Mouse (Mus musculus) naive thymus-derived CD4-positive, alpha-beta T cell, adult 2 months (primary cell): ENCODE data around the gene Crispld2.

Experiments
- DNase-seq: peaks from one replicate; pipeline ENCODE4 v3.0.0-alpha.2; 2011; ENCODE audit warnings: low read depth

Crispld2 gene

DNA sequence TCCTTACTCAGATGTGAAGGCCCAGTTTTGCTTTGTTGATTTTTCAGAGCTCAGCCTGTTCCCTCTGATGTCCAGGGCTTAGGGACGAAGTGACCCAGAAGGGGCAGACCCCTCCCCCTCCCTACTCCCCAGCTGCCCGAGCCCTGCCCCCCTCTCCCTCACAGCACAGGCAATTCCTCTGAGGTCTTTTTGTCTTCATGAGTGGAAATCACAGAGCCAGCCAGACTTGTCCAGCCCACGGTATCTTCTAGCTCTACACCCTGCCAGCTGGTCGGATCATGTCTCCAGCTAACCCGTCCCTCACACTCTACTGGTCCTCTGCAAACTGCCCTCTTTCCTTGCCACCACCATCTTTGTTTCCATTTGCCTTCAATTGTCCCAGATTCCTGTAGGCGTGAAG lies 42.2 kb downstream of the Crispld2 start:
- no peak for DNase-seq

DNA sequence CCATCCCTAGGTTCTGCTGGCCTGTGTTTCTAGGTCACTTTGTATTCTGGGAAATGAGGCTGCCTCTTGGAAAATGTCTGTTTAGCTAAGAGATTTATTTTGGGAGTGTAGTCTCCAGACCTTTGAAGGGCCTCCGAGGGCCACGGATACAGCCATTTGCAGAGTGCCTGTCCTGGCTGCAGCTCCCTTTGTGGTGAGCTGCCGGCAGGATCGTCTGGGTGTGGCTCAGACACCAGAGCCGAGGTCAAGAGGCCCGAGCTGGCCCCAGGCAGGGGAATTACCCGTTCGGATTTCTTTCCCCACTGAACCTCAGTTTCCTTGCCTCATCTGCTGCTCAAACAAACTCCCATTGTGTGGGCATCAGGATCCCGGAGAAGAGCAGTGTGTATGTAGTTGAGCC lies 43.9 kb downstream of the Crispld2 start:
- DNase-seq, result no peak

DNA sequence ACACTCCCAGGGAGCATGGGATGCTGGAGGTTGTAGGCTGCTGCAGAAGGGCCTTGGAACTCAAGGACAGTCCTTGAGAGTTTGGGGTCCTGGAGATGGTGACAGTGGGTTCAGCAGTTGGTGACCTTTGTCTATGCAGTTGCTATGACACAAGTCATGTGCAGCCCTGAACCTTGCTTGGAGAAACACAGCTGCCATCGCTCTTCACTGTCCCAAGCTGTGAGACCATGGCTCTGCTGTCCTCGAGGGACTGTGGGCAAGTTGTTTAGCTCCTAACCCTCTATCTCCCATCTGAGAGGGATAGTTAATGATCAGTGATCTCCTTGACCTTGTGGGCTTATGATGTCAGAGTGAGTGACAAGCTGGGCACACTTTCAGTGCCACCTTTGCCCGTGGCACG lies 44.3 kb downstream of the Crispld2 start:
- no peak for DNase-seq

DNA sequence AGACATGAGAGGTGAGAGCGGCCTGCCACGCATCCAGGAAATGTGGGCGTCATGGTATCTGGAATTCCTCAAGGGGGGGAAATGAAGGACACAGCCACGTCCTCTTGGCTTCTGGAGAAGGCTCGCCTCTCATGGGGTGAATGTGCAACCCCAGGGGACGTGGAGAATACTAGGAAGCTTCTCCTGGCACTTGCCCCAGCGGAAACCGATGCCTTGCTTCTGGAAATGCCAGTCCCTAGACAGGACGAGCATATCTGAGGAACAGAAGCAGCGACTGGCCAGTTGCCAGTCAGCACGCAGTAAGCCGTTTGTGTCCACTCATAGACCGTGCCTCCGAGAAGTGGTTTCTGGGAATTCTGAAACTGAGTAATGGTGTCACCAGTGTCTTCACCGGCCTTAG lies 45.0 kb downstream of the Crispld2 start:
- no peak for DNase-seq

DNA sequence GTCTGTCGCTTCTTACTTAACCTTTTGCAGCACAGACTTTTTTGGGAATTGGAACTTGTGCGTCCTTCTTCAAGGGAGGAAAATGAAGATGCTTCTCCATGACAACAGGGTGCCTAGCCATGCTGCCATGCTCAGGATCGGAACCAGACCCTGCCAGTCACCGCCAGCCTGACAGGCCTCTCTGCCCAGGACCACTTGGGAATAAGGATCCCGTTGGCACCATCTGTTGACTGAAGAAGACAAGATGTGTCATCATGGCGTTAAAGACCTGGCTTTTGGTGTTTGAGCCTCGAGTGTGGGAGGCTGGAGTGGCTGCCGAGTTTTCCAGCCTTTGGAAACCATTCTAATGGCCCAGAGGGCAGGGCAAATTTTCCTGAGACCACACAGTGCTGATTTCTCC lies 45.4 kb downstream of the Crispld2 start:
- no peak for DNase-seq

DNA sequence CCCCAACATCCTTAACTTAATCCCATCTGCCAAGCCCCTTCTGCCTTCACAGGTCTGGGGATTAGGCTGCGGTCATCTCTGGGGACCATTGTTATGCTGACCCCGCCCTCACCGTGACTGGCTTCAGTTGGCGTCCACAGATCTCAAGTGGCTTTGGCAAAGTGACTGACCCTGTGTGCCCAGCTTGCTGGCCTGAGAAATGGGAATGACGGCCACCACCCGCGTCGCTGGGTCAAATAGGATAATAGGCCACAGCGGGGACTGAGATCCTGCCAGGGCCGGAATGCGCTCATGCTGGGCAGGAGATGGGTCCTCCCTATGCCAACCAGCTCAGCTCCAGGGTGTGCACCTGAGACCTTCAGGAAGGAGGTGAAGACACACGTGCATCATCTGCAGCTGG lies 46.5 kb downstream of the Crispld2 start:
- no peak for DNase-seq

DNA sequence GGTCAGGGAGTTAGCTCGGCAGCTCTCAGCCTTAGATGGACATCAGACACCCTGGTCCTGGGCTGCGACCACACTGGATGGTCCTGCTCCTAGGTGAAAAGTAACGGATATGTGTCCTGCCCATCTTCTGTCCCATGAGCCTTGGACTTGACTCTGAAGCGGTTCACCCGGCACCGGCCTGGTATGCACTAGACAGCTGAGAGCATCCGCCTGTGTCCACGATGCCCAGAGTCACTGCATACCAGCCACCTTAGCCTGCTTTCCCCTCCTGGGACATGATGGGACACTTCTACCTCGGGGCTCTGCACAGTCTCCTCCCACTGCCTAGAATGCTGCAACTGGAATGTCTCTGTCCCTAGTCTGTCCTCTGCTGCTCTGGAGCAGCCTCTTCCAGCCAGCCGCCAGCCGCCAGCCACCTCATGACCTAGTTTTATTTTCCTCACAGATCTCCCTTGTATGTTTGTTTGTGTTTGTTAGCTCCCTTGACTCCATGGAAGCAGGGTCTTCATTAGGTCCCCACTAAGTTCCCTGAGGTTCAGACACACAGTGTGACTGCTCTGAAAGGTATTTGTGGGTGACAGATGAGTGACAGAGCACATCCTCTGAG lies 47.2 kb downstream of the Crispld2 start:
- DNase-seq, result no peak

DNA sequence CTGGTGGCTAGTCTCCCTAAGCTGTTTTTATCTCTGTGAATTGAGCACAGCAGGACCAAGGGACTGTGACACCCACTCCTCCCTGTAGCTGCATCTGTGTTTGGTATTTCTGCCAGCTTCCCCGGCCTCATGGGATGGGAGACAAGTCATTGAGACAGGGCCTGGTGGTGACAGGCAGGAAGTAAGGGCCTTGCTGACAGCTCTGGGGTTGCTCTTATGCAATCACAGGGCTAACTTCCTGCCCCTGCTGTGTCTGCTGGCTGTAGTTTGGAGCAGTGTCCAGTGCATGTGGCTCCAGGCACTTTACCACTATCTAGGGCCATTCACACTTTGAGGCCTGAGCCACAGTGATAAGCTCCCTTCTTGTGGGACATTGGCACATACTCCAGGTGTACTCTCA lies 48.6 kb downstream of the Crispld2 start:
- DNase-seq, result no peak

DNA sequence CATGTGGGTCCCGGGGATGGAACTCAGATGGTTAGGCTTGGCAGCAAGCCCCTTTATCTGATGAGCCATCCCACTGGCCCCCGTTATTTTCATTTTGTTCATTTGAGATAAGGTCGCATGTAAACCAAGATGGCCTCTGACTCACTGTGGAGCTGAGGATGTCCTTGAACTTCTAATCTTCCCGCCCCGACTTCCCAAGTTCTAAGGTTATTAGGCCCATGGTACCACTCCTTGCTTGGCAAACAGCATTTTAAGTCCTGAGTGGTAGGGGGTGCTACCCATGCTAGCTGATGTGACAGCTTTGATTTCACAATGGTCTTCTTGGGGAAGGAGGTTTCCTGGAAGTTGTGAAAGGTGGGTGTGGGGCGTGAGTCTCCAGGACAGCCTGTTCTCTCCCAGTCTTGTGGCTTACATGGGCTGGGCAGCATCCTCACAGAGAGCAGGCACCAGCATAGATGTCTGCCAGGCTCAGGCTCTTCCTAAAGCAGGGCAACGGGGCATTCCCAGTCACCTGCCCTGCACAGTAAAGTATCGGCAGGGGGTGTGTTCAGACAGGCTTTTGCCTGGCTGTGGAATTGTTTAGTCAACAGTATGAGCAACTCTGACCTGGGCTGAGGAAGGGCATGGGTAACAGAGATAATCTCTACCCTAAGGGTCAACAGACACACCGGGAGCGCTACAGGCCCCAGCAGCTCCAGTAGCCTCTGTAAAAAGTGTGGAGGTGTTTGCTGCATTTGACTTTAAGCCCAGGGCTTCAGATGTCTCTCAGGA lies 50.5 kb downstream of the Crispld2 start:
- DNase-seq, result no peak

DNA sequence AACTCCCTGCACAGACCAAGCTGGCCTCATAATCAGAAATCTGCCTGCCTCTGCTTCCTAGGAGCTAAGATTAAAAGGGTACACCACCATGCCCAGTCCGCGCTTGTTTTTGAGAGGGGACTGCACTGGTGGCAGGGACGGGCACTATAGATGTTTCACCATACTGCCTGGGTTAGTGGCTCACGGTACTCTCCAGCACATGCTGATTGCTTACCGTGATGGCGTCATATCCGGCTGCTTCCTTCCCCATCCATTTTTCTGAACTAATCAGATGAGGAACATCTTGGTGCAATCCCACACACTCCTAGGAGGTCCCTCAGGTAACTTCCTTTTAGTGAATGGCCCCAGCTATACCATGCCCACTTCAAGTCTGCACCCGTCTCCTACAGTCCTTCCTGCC lies 52.7 kb downstream of the Crispld2 start:
- DNase-seq, result no peak

DNA sequence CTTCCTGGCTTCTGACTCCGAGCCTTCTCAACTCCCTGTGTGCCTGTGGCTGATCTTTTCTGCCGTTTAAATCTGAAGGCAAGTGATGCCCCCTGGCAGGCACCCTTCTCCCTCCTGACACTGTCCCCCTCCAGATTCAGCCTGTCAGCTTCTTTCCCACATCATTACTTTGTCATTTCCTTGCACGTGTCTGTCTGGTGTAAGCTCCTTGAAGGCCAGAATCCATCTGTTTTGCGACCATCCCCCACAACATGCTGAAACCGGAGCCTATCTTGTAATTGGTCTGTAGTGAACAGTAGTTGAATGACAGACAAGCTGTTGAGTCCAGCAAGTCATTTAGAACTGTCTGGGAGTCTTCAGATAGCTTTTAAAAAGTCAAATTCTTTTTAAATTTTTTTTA lies 53.2 kb downstream of the Crispld2 start:
- no peak for DNase-seq

DNA sequence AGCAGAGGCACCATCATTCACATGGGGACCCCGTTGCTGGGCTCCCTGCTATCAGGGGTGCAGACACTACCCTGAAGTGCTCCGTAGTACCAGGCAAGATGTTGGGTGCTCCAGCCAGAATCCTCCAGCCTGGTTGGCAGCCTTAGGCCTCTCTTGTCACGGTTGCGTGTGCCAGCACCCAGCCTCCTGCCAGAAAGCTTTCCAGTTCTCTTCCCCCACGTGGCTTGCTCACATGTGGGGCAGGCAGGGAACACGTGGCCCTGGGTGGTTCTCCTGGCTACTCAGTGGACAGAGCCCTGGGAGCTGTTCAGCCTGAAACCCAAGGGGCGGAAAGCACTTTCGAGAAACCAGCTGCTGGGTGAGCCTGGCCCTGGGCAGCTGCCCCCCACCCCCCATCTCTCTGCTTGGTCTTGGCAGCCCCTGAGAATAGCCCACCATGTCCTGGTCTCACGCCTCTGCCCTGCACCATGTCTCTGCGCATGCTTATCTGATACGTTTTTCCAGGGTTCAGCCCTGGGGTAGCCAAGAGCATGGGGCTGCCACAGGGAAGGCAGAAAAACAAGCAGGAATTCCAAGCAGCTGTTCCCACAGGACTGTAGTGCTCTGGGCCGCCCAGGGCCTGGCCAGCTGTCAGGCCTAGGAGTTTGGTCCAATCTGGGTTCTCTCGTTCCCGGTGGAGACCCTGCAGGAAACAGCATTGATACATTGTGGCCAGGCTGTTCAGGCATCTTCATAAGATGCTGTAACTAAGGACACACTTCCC lies 54.2 kb downstream of the Crispld2 start:
- no peak for DNase-seq

DNA sequence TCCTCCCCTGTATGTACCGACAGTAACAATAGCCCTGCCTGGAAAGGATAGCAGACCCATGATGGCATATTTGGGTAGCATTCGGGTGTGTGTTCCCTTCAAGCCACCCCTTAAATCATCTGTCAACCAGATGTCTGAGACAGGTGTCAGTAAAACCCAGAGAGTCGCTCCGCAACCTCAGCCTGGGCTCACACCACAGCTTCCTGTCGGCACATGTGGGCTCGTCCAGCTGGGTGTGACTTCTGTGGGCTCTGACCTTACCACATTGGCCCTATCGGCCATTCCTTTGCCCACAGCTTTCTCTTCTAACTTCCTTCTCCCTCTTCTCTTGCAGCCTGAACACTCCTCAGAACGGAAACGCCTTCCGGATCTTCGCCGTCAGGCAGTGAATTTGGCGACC lies 57.7 kb downstream of the Crispld2 start:
- DNase-seq, result peak; percentile 32

DNA sequence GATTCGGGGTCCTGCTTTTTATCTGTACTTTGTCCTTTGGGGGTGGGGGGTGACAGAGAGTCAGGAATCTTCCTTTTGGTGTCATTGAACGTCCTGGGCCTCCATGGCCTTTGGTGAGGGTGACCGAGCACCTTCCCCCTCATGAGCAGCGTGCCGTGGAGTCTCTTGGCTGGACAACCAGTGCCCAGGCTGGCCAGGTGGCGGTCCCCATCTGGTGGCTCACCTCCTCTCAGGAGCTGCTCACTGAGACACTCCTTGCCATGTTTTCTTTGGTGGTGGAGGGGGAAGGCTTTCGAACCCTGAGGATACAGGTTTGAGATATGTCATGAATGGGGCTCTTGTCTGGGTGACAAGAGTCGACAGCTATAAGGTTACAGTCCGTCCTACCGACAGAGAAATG lies 58.1 kb downstream of the Crispld2 start:
- DNase-seq, result no peak

DNA sequence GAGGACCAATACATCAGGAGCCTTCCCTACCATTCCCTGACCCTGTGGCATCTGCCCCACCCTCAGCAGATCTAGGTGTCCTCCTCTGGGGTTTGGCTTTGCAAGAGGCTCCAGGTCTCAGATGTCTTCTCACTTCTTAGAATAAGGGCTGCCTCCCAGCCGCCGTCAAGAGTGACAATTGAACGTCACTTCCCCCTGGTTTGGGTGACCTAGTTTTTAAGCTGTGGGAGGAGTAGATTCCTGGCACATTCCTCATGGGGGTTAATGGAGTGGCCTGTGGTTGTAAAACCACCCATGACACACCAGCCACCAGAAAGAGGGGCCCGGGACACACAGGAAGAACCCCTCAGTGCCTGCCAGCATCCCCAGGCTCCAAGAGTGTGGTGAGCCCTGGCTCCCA lies 58.8 kb downstream of the Crispld2 start:
- no peak for DNase-seq

DNA sequence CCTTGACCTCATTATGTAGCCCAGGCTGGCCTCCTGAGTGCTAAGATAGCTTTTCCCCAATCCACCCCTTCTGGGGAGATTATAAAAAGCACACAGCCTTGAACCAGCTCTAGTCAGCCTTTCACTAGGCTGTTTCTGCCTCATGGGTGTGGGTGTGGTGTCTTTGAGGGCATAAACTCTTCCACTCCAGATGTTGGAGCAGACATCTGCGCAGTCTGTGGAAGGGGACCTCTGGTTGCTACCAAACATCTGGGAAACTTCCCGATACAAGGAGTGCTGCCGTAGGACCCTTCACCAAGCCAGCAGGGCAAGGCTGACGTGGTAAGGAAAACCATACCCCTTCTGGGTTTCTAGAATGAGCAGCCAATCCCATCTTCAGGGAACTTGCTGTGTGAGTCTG lies 59.7 kb downstream of the Crispld2 start:
- DNase-seq, result no peak

DNA sequence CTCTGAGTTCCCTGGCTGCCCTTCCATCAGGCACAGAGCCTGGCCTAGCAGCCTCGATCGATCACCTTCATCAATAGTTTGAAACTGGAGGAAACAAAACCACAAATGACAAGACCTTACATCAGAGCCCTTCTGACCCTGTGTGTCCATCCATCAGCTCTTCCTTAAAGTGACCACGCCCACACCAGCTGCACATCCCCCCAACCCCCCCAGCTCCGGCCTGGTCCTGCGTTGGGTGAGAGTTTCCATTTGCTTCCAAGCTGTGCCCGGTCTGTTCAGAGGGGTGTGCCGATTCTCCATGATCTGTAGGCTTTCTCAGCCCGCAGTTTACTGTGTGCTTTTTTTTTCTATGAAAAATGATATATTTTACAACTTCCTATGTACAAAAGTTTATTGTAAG lies 60.1 kb downstream of the Crispld2 start:
- DNase-seq, result no peak

DNA sequence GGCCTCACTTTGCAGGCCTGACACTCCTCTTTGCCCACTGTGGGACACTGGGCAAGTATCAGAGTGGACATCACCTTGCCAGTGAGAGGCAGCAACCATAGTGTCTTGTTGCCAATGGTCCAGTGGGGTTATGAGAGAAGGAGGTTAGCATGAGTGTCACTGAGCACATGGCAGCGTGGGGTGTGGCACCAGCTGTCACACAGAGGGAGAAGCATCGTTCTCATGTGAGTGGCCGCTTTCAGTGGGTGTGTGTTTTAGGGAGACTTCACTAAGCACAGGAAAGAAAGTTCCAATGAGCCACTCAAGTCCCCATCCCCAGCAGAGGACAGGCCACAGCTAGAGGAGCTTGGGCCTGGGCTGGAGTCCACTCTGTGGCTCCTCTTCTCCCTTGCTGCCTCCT lies 62.6 kb downstream of the Crispld2 start:
- DNase-seq, result no peak

DNA sequence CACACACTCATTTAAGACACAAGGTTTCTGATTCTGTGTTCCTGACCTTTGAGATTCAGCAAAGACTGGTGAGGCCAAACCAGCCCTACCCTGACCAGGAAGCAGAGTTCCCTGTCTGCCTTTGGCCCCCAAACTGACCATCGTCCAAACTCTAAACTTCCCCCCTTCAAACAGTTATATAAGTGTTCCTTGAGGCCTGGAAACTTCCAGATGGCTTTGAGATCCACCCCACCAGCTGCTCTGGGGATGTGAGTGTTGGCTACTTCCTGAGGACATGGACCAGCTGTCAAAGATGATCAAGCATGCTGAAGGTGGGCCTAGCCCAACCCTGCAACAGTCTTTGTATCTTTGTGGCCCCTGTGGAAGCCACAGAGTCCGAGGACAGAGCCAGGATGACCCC lies 64.8 kb downstream of the Crispld2 start:
- DNase-seq, result no peak

DNA sequence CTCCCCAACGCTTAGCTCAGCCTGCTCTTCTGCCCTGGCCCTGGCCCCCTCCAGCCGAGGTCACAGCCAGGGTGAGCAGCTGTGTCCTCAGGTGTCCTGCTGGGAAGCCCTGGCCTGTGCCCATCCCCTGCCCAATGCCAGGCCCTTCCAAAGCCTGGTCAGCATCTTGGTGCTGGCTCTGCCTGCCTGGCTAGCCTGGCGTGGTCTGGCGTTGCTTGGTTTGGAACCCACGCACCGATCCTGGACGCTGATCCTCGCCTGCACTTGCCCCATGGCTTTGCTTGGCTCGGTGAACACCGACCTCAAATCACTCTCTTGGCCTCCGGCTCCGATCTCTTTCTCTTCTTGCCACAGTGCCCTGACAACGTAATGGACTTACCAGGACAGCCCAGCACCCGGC lies 70.5 kb downstream of the Crispld2 start:
- DNase-seq, result no peak

DNA sequence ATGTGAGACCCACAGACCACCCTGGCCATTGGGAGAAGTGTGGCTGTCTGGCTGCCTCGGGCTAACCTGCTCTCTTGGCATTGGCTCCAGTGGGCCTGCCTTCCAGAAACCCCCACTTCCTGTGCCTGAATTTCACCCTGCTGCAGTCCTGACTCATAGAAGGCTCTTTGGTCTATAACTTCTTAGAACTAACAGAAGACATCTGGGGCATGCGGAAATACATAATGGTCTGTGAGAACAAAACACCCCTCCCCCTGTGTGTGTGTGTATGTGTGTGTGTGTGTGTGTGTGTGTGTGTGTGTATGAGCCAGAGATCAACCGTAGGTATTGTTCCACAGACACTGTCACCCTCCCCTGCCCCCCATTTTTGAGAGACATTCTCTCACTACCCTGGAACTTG lies 71.1 kb downstream of the Crispld2 start:
- peak; percentile 46 for DNase-seq

DNA sequence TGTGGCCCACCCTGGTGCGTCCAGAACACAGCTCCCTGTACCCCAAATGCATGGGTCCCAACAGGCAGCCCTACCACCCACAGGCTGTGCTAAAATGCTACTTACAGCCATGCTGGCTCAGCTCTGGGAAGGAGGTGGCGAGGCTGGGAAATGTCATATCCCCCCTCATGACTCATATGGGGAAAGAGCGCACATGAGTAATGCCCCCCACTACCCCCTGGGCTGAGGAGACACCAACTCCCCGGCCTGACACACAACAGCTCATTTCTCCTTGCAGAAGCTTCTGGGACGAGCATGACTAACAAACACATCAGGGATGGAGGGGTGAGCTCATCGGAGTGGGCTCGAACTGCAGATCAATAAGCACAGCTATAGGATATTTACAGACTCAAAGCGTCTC lies 73.4 kb downstream of the Crispld2 start:
- DNase-seq, result no peak

DNA sequence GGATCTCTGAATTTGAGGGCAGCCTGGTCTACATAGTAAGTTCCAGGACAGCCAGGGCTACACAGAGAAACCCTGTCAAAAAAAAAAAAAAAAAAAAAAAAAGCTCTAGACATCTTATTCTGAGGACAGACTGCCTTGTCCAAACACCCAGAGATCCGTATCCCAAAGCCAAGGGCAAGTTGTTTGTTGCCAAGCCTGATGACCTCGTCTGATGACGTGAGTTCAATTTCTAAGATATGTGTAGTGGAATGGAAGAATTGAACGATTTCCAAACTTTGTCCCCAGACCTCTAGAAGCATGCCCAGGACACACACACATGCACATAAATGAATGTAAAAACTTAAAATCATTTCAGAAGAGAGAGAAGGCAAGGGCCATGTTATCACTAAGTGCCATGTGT lies 74.0 kb downstream of the Crispld2 start:
- no peak for DNase-seq
